Mouse (Mus musculus): ENCODE measurements at regions not wholly inside any gene's neighbourhood (a gene's known extent, or its start where the extent isn't known, plus 50 kb on each side); places are given as distances from the start of the nearest gene placed in this dataset.
A peak's percentile ranks its signal among the peaks of the same experiment; 100 is the strongest.
"Not testable (repeated sequence)": the region's sequence is repeated elsewhere in the genome, so short reads cannot be mapped to it uniquely, and the experiment has no call there.

DNA sequence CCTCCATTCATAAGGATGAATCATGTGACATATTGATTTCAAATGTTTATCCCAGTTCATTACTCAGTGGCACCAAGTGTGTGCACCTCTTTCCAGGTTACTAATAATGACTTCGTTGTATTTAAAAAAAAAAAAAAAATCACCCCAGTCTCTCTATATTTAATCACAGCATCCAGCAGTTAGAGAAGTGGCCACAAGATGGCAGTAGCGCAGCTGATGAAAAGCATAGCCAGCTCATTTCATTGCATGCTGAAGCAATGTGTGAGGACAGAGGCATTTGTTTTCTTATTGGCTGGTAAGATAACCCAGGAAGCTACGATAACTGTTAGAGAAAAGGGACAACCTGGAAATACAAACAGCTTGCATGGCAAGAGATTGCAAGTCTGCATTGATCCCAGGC, 626.2 kb upstream of the Olfr1507 start:
- peak; percentile 42 for DNase-seq

DNA sequence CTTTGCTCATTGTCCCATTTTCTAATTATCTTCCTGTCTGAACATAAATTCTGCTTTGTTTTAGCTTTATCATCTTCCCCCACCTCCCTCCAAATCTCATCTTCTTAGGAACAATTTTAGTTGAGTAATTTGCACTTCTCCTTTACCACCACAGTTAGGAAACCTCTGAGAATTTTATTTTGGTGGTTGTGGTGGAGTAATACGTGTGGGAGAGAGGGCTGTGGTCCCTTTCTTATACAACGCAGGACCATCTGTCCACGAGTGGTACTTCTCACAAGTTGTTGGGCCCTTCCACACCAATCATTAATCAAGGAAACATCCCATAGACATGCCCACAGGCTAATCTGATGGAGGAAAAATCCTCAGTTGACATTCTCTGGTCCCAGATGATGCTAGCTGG, 614.2 kb upstream of the Olfr1507 start:
- not testable (repeated sequence) for DNase-seq

DNA sequence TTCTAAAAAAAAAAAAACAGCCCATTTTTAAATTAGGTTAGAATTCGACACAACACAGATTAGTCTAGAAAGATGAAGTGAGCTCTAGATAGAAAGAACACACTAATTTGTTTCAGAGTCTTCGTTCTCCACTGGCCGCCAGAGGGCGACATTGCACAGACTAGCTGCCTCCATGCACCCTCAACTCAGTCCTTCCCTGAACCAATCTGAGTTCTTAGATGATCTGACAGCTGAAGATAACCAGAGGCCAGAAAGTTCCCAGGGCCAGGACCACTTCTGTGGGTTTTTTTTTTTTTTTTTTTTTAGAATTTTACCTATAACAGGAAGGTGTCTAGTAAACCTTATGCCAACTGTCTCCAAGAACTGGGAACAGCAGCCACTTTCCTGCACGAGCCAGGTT, 605.8 kb upstream of the Olfr1507 start:
- DNase-seq, result not testable (repeated sequence)

DNA sequence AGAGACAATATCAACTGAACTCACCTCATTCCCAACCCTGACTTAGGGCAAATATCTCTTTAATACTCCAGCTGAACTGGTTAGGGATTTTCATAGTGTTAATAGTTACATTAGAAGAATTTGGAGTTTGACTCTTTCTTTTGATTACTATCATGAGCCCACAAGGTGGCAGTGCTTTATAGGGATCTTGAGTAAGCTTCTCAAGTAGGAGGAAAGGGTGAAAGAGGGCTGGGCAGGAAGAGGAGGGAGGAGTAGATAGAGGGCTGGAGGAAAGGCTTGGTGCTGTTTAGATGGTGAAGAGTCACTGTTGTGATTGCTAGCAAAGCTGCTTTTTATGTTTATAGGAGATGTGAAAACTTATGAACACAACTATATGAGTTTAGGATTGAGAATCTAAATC, 595.4 kb upstream of the Olfr1507 start:
- not testable (repeated sequence) for DNase-seq

DNA sequence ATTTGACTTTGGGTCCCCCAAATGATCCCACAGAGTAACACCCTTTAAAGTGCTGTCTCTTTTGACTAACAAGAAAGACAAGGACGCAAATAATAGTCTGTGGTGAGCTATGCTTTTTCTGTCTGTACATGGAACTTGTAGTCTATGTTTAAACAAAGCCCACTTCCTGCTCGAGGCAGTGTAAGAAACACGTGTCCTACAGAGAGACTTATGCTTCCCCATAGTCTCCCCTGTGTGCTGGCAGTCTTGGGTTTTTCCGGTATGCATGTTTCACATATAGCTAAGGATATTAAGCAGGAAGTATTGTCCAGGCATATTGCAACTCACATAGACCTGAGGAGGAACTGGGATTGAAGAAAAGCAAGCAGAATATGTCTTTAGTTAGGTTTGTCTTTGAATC, 586.3 kb upstream of the Olfr1507 start:
- not testable (repeated sequence) for DNase-seq

DNA sequence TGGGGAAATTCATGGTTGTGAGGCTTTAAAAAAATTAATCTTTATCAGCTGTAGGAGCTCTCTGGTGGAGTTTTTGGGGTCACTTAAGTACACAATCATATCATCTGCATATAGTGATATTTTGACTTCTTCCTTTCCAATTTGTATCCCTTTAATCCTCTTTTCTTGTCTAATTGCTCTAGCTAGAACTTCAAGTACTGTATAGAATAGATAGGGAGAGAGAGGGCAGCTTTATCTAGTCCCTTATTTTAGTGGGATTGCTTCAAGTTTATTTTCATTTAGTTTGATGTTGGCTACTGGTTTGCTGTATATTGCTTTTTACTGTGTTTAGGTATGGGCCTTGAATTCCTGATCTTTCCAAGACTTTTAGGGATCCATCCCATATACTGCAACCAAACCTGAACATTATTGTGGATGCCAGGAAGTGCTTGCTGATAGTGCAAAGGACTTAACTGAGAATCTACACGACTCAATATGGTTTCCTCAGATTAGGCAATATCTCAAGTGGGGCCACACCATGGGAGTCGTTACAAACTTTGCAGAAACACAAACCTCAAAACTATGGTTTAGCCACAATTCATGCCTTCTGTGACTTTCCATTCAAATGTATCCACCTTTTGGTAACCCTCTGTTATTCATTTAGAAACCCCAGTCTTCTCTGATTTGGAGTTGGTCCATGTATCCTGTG, 585.6 kb upstream of the Olfr1507 start:
- DNase-seq, result not testable (repeated sequence)

DNA sequence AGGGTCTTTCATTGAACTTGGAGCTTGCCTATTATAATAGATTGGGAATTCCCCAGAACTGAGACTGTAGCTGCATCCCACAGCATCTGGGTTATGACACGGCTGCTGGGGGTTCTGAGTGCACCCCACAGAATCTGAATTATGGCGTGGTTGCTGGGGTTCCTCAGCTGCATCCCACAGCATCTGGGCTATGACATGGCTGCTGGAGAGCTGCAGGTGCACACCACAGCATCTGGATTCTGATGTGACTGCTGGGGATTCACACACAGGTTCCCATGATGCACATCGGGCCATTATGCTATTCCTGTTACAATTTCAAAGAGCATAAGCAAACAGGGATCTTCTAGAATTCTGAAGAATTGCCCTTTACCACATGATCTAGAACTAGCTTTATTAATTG, 585.0 kb upstream of the Olfr1507 start:
- not testable (repeated sequence) for DNase-seq

DNA sequence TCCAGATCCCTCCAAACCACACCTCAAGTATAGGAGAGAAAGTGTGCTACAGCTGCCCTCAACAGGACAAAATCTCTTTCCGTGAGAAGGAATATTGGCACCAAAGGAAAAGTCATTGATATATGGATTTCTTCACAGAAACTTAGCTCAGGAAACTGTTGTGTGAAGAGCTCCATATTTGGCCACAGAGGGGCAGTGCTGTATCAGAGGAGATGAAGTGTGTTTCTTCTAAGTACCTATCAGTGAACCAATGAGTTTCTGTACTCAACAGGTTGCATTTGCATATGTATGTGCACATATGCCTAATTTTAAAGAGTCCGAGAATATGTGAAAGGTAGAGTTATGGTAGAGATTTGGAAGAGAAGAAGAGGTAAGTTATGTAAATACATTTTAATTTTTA, 580.4 kb upstream of the Olfr1507 start:
- DNase-seq, result not testable (repeated sequence)

DNA sequence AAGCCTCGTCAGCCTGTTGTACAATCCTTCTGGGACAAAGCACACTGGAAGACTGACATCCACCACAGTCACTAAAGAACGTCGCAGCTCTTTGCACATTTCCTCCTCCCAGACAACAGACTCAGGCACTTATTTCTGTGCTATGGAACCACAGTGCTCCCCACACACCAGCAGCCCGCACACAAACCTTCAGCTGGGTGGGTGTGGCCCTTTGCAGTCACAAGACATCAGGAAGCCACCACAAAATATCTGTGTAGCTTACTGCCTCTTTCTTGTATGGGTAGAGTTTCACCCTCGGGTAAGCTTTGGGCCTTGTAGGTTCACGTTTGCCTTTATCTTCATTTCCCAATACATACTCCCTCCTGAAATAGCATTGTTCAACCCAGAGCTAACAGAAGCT, 577.6 kb upstream of the Olfr1507 start:
- not testable (repeated sequence) for DNase-seq

DNA sequence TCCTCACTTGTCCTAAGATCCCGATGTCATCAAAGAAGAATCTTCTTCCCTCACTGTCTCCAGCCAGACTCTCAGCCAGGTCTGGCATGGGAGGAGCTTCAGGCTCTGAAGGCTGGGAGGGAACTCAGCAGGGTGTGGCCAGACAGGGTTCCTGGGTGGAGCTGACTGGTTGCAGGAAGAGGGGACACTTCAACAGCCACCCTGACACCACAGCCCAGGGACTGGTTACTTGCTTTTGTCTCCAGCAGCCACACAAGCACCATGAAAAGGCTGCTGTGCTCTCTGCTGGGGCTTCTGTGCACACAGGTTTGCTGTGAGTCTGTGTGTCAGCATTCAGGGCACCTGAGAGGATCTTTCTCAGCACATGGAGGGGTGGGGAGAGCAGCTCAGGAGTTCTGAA, 577.0 kb upstream of the Olfr1507 start:
- DNase-seq, result not testable (repeated sequence)

DNA sequence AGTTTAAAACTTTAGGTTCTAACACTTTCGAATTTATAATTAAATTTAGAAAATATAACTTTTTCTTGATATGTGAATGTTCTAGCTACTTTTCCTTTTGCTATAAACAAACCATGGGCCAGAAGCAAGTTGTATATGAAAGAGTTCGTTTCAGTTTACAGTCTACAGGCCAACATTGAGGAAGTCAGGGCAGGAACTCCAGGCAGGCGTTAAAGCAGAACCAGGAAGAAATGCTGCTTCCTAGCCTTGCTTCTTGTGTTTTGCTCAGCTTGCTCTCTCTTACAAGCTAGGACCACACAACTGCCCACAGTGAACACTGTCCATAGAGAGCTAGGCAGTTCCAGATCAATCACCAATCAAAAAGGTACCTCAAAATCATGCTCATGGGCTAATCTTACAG, 558.9 kb upstream of the Olfr1507 start:
- not testable (repeated sequence) for DNase-seq

DNA sequence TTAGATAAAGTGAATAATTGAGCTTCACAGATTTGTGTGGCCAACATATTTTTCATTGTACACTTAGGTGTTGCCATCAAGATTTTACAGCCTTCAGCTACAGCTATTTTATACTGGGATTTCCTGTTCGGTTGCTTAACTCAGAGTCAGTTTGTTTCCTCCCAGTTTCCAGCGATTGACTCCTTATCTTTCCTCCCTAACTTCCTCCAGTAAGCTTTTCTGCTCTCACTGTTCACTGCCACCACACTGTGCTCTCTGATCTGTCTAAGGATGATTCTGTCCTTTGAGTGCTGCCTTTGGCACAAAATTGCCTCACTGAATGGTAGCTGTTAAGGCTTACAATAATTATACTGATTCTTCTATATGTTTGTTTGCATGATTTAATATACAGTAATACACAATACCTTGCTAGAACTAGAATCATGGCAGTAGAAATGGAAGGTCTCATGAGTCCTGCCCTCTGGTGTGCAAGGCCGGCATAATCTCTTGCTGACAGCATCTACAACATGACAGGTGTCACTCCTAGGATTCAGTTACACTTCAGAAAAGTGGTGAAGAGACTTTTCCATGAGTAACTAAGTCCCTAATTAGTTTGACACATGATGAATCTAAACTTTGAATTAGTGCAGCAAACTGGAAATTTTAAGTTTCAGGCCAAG, 558.0 kb upstream of the Olfr1507 start:
- not testable (repeated sequence) for DNase-seq

DNA sequence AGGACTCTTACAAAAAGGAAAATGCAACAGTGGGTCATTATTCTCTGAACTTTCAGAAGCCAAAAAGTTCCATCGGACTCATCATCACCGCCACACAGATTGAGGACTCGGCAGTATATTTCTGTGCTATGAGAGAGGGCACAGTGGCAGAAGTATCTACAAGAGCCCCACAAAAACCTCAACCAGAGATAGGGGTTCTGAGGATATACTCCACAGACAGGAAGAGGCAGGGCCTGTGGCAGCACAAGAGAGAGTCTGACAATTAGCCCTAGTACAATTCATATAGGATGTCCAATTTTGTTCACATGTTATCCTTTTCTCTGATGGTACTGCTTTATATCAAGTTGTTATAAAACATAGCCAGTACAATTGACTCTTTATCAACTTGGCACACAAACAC, 552.1 kb upstream of the Olfr1507 start:
- not testable (repeated sequence) for DNase-seq

DNA sequence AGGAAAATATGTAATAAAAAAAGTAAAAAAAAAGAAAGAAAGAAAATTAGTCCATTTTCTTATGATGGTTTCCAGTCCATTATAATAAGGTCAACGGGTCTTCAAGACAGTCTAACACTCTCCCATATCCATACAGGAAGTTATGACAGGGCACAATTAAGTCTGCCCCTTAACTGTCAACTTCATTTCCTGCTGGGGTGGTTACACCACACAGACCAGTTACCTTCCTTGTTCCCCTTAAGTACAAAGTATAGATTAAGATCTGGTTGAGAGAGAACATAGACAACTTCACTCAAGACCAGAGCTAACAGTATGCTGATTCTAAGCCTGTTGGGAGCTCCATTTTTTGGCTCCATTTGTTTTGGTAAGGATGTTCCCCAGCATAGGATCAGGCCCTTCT, 551.4 kb upstream of the Olfr1507 start:
- not testable (repeated sequence) for DNase-seq

DNA sequence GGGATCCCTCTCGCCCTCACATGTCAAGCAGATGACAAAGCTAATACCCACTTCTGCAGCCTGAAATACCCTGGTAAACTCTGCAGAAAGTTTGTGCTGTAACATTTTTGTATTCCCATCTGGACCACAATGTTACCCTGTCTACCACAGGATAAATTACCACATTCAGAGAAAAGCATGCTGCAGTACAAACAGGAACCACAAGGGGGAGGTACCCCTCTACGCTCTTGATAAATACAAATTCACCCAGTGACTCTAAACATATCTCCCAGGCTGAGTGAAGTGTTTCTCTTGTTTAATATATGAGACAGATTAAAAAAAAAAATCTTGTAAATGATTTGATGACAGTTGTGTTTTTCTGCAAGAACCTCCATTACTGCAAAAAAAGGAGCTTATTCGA, 549.8 kb upstream of the Olfr1507 start:
- not testable (repeated sequence) for DNase-seq

DNA sequence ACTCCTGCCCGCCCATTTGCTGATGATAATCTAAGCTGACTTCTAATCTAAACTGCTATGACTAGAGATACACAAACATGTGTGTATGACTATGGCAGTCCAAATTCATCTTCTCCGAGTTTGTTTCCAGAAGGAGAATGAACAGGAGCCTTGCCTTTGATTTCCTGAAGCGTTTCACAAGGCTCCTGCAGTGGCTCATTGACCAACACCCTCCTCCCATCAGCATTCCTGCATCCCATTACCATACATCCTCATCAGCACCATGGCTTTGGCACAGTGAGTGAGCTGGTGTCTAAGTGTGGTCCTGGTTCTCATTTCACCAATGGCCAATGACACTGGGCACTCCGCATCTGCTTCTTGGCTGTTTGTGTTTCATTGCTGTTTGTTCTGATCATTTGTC, 548.6 kb upstream of the Olfr1507 start:
- not testable (repeated sequence) for DNase-seq

DNA sequence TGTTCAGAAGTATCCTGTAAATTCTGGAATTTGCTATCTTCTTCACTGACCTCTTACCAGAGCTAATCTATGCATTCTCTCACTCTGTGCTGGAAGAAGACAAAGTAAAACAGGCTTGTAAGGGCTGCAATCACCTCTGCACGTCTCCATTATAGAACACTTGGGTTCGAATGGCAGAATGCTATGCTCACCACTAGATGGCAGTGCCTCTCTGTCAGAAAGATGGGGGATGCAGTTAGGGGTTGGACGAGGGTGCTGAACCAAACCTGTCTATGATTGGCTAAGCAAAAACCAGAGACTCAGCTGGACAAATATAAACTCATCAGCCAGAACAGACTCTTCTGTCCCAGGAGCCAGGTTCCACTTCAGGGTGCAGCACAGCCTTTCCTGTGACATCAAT, 546.5 kb upstream of the Olfr1507 start:
- not testable (repeated sequence) for DNase-seq

DNA sequence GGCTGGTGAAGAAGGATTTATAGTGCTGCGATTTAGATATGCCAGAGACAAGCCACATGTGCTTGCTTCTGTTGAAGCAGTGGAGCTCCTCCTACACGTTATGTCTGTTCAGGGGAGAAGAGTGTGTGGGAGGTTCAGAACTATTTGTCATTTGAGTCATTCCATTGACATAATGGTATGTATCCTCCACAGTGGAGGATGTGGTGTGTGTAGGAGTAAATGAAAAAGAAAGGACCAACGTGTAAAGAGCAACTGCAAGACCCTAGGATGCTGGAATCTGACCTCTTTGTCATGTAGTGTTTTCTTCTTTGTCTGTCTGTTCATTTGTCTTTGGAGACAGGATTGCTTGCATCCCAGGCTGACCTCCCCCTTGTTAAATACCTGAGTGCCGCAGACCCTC, 543.9 kb upstream of the Olfr1507 start:
- not testable (repeated sequence) for DNase-seq

DNA sequence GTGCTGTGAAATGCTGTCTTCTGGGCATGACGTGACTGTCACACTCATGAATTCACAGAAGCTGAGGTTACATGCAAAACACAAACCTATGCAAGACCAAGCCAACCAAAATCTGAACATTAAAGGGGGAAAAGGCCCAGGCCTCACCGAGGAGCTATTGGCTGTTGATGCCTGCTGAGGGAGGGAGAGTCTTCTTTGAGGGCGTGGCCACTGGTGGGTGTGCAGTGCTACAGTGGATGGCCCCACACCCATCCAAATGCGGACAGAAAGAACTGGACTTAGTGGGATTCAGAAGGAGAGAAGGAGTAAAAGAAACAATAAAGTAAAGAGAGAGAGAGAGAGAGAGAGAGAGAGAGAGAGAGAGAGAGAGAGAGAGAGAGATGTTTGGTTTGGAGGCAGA, 539.4 kb upstream of the Olfr1507 start:
- DNase-seq, result not testable (repeated sequence)

DNA sequence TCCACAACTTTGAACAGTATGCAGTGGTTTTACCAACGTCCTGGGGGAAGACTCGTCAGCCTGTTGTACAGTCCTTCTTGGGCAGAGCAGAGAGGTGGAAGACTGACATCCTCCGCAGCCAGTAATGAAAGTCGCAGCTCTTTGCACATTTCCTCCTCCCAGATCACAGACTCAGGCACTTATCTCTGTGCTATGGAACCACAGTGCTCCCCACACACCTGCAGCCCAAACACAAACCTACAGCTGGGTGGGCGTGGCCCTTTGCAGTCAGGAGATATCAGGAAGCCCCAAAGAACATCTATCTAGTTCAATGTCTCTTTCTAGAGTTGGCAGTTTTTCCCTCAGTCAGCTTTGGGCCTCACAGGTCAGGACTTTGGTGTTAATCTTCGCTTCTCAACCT, 537.7 kb upstream of the Olfr1507 start:
- DNase-seq, result not testable (repeated sequence)

DNA sequence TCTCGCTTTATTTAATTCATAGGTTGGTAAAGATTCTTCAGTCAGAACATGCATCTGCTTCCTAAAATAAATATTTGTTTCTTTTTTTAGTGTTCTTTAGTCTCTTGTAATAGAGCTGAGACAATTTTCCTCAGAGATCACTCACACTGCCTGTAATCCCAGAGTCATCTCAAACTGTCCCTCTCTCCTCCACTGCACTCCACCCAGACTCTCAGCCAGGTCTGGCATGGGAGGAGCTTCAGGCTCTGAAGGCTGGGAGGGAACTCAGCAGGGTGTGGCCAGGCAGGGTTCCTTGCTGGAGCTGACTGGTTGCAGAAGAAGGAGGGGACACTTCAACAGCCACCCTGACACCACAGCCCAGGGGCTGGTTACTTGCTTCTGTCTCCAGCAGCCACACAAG, 536.9 kb upstream of the Olfr1507 start:
- DNase-seq, result not testable (repeated sequence)

DNA sequence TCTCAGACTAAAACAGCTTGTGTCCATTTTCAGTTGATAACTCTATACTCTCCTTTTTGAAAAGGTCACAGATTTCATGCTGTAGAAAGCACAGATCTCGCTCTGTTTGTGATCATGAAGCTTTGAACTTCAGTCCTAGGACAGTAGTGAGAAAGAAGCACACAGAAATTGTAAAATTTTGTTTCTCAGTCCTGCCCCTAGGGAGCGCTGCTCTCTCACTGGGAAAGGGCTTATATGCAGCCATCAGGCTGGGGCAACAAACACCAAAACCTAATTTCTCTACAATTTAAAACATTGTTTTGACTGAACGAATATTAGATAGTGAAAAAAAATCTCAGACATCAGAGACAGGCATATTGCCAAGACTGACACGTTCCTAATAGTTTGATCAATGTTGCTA, 534.7 kb upstream of the Olfr1507 start:
- not testable (repeated sequence) for DNase-seq

DNA sequence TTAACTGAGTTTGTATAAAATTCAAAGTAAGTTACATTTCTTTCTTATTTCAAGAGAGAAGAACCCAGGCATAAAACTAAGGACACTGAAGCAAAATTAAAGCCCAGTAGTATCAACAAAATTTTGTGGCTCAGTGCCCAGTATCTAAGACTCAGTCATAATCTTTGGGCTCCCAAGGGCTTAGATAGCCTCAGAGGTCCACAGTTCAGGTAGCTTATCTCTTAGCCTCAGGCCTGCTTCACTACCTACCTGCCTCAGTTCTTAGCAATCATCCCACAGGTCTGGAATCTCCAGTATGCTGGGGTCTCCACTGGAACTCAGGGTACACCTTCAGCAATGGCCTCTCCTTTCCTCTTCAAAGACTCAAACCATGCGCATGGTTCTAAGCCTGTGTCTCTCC, 531.4 kb upstream of the Olfr1507 start:
- not testable (repeated sequence) for DNase-seq

DNA sequence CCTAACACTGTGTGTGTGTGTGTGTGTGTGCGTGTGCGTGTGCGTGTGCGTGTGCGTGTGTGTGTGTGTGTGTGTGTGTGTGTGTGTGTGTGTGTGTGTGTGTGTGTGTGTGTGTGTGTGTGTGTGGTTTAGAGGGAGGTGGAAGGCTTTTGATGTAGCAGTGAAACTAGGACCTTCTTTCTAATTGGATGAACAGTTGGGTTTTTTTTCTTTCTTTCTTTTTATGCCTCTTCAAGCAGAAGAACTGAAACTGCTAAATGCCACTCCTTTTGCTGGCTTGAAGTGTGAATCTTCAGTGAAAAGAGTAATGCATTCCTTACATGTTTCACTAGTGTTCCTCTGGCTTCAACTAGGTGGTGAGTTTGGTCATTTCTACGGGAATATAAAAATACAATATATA, 524.6 kb upstream of the Olfr1507 start:
- not testable (repeated sequence) for DNase-seq
